Comparison of ENCODE assay signal across 8 mouse cellular contexts in genomic region chr1:155741988-155742387, GRCm38 (mm10). TPM values are rescaled to one million over a fixed set of nuclear protein-coding genes. Genes with fewer than 3 reads are reported as not detected.
DNase-seq lines count a peak whose midpoint lies in the region; ATAC-seq and TF ChIP-seq lines count a peak whose summit lies in the region.

No protein-coding gene starts in this region.

- TF ChIP-seq EP300 in liver, postnatal 0 days (IDR thresholded peaks at IDR 0.05; ENCODE audit: low read depth) = no peak

- intact Hi-C loops in left cerebral cortex, adult 2 months (cut with DNase I) = no loop called here
- intact Hi-C loops in left cerebral cortex, postnatal 10 days (cut with DNase I) = no loop called here

- peak overlapping the region; percentile 22 for H3K4me3 ChIP-seq in left cerebral cortex, adult 2 months
- peak overlapping the region; percentile 42 for H3K4me3 ChIP-seq in hindbrain, embryonic 11.5 days (ENCODE audit: low read depth, low read length)
- peak overlapping the region; percentile 46 for H3K4me3 ChIP-seq in liver, postnatal 0 days (ENCODE audit: low read depth, low read length)

- no peak for TF ChIP-seq CTCF in left cerebral cortex, adult 2 months (IDR thresholded peaks at IDR 0.05)
- no peak for TF ChIP-seq CTCF in liver, postnatal 0 days (IDR thresholded peaks at IDR 0.05; ENCODE audit: low read depth)

- no peaks in the 10 kb centered on the region for H3K9me3 ChIP-seq in hindbrain, embryonic 11.5 days (ENCODE audit: control insufficient read depth, low read length)
- no peaks in the 10 kb centered on the region for H3K9me3 ChIP-seq in liver, postnatal 0 days (ENCODE audit: low read length)

- H3K9ac ChIP-seq in hindbrain, embryonic 11.5 days (ENCODE audit: low read depth, low read length) = peak overlapping the region; percentile 7; the same call in 1 of the 2 replicates
- no peak overlapping the region for H3K9ac ChIP-seq in liver, postnatal 0 days (replicated peaks)

- H3K27ac ChIP-seq in left cerebral cortex, adult 2 months = no peak overlapping the region
- H3K27ac ChIP-seq in hindbrain, embryonic 11.5 days (ENCODE audit: low read depth, low read length) = no peak overlapping the region
- H3K27ac ChIP-seq in liver, postnatal 0 days (ENCODE audit: low read depth) = no peak overlapping the region

- H3K36me3 ChIP-seq in hindbrain, embryonic 11.5 days (ENCODE audit: control insufficient read depth, insufficient read depth, low read length) = no peaks in the 10 kb centered on the region
- H3K36me3 ChIP-seq in liver, postnatal 0 days (replicated peaks; ENCODE audit: insufficient read depth, low read length) = no peaks in the 10 kb centered on the region

- no peak for DNase-seq in left cerebral cortex, adult 2 months (ENCODE audit: extremely low spot score in 1 of 2, low spot score in 2 of 2)
- no peak for DNase-seq in left cerebral cortex, postnatal 10 days (ENCODE audit: extremely low spot score in 1 of 2, low spot score in 2 of 2)
- peak; percentile 66 for DNase-seq in embryo, embryonic 10 days (ENCODE audit: low spot score)
- DNase-seq in hindbrain, embryonic 11.5 days (ENCODE audit: low spot score) = peak; percentile 69
- DNase-seq in liver, postnatal 0 days = no peak
- peak; percentile 55 for DNase-seq in testis, postnatal 10 days (ENCODE audit: low spot score)
- DNase-seq in frontal cortex, adult 2 months (ENCODE audit: extremely low spot score in 1 of 2, low spot score in 1 of 2) = no peak
- DNase-seq in spleen, adult 18-20 months = no peak

- H3K27me3 ChIP-seq in hindbrain, embryonic 11.5 days (ENCODE audit: control insufficient read depth, insufficient read depth, low read length) = peaks cover 91% of the 10 kb centered on the region
- peaks cover 89% of the 10 kb centered on the region for H3K27me3 ChIP-seq in liver, postnatal 0 days (ENCODE audit: insufficient read depth, low read length)

- ATAC-seq in hindbrain, embryonic 11.5 days (ENCODE audit: low FRiP score) = peak; percentile 83
- no peak for ATAC-seq in liver, postnatal 0 days

- H3K4me1 ChIP-seq in hindbrain, embryonic 11.5 days (replicated peaks; ENCODE audit: control insufficient read depth, insufficient read depth, low read length) = peaks cover 14% of the 10 kb centered on the region
- peaks cover 20% of the 10 kb centered on the region for H3K4me1 ChIP-seq in liver, postnatal 0 days (ENCODE audit: insufficient read depth)

- peak overlapping the region; percentile 79 for H3K4me2 ChIP-seq in hindbrain, embryonic 11.5 days (replicated peaks; ENCODE audit: low read depth, low read length)
- peak overlapping the region; percentile 73 for H3K4me2 ChIP-seq in liver, postnatal 0 days (ENCODE audit: low read depth, low read length)

- WGBS in hindbrain, embryonic 11.5 days = under 1% methylated on average over 25 of the region's 26 CpGs
- WGBS in liver, postnatal 0 days (ENCODE audit: insufficient replicate concordance) = 3% methylated on average over 24 of the region's 26 CpGs

RNA-seq across cellular contexts. Expression of gene Lhx4, which starts 9.5 kb away (rescaled TPM):
- not detected for total RNA-seq in left cerebral cortex, adult 2 months (2021)
- total RNA-seq in left cerebral cortex, postnatal 10 days (2021) = under 1 TPM in 1 of 2 experiments, not detected in 1; 0.06 TPM
- 5.1 and 7.9 TPM in 2 replicates for polyA plus RNA-seq in hindbrain, embryonic 11.5 days (2014; fragmentation: Nextera tagmentation; extraction: Ambion mirVana)
- not detected in 2 replicates for polyA plus RNA-seq in liver, postnatal 0 days (2015; fragmentation: Nextera tagmentation; extraction: Ambion mirVana)
- polyA plus RNA-seq in frontal cortex, adult 2 months (2012; rRNA removed) = not detected in 2 replicates

Comparison
In these comparisons a context has a peak if more than half of its experiments do, and no peak if none do; other contexts are left out.
1. DNase-seq: peak in embryo, embryonic 10 days (single experiment), hindbrain, embryonic 11.5 days (single experiment) and testis, postnatal 10 days (single experiment); none in left cerebral cortex, adult 2 months (0 of 2), left cerebral cortex, postnatal 10 days (0 of 2), liver, postnatal 0 days (single experiment), frontal cortex, adult 2 months (0 of 2) and spleen, adult 18-20 months (0 of 2).
2. Peak in every context shown above with its lines, with median percentiles within 50 percentile points of each other: H3K4me3 ChIP-seq.